Mouse (Mus musculus): ENCODE results near the gene Tekt2.

Gene Tekt2

GRCm38 (mm10) chr4:126325281-126325861, at the start of gene Tekt2:
Tekt2 (minus strand) TSS chr4:126325688.
- peak; percentile 35 for DNase-seq (ENCODE audit: low spot score)

- DNase-seq (ENCODE audit: low spot score): no peak
Observed at GRCm38 (mm10) chr4:126371497-126371896, 46.0 kb upstream of the Tekt2 start.

GRCm38 (mm10) chr4:126360069-126360468, 34.6 kb upstream of the Tekt2 start:
- DNase-seq (ENCODE audit: low spot score): no peak

- DNase-seq (ENCODE audit: low spot score): no peak
Observed at GRCm38 (mm10) chr4:126343451-126343850, 18.0 kb upstream of the Tekt2 start.

- DNase-seq (ENCODE audit: low spot score): no peak
Observed at GRCm38 (mm10) chr4:126339461-126339860, 14.0 kb upstream of the Tekt2 start.

GRCm38 (mm10) chr4:126332358-126332757, 6.9 kb upstream of the Tekt2 start:
- DNase-seq (ENCODE audit: low spot score): peak; percentile 48

GRCm38 (mm10) chr4:126331751-126332150, 6.3 kb upstream of the Tekt2 start:
- DNase-seq (ENCODE audit: low spot score): no peak

- no peak for DNase-seq (ENCODE audit: low spot score)
Observed at GRCm38 (mm10) chr4:126330295-126330694, 4.8 kb upstream of the Tekt2 start.

- no peak for DNase-seq (ENCODE audit: low spot score)
Observed at GRCm38 (mm10) chr4:126326036-126326435, 548 bp upstream of the Tekt2 start.

GRCm38 (mm10) chr4:126324861-126325260, 627 bp downstream of the Tekt2 start:
- no peak for DNase-seq (ENCODE audit: low spot score)

GRCm38 (mm10) chr4:126322646-126323045, 2.8 kb downstream of the Tekt2 start:
- DNase-seq (ENCODE audit: low spot score): no peak

GRCm38 (mm10) chr4:126321854-126322511, 3.5 kb downstream of the Tekt2 start:
- no peak for DNase-seq (ENCODE audit: low spot score)

GRCm38 (mm10) chr4:126321111-126321853, 4.2 kb downstream of the Tekt2 start, which contains the start of gene Adprhl2:
Adprhl2 (minus strand) TSS chr4:126321703.
- peak; percentile 97 for DNase-seq (ENCODE audit: low spot score)

GRCm38 (mm10) chr4:126319806-126320205, 5.7 kb downstream of the Tekt2 start:
- no peak for DNase-seq (ENCODE audit: low spot score)

- DNase-seq (ENCODE audit: low spot score): no peak
Observed at GRCm38 (mm10) chr4:126316443-126317040, 8.9 kb downstream of the Tekt2 start.

GRCm38 (mm10) chr4:126315931-126316330, 9.6 kb downstream of the Tekt2 start:
- DNase-seq (ENCODE audit: low spot score): no peak

- peak; percentile 51 for DNase-seq (ENCODE audit: low spot score)
Observed at GRCm38 (mm10) chr4:126314393-126314792, 11.1 kb downstream of the Tekt2 start.

- no peak for DNase-seq (ENCODE audit: low spot score)
Observed at GRCm38 (mm10) chr4:126313202-126313601, 12.3 kb downstream of the Tekt2 start.

- no peak for DNase-seq (ENCODE audit: low spot score)
Observed at GRCm38 (mm10) chr4:126311566-126312200, 13.8 kb downstream of the Tekt2 start.

- DNase-seq (ENCODE audit: low spot score): no peak
Observed at GRCm38 (mm10) chr4:126310344-126310743, 15.1 kb downstream of the Tekt2 start.

GRCm38 (mm10) chr4:126309922-126310309, 15.6 kb downstream of the Tekt2 start:
- DNase-seq (ENCODE audit: low spot score): peak; percentile 93

Data from embryo, embryonic 10 days (tissue).